Mouse (Mus musculus): ENCODE results near the gene Cog8.
"Not testable (repeated sequence)": the region's sequence is repeated elsewhere in the genome, so short reads cannot be mapped to it uniquely, and the experiment has no call there.

Gene Cog8

GRCm38 (mm10) chr8:107040632-107041031 lies 15.9 kb downstream of the Cog8 start:
- no peak for DNase-seq

DNA sequence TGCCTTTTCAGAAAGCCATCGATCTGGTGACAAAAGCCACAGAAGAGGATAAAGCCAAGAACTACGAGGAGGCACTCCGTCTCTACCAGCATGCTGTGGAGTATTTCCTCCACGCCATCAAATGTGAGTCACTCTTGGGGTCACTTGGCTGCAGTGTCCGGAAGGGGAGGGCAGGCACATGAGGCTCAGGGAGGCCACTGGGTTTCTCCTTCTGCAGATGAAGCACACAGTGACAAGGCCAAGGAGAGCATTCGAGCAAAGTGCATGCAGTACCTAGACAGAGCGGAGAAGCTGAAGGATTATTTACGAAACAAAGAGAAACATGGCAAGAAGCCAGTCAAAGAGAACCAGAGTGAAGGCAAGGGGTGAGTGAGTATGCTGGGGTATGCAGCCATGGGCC lies 19.9 kb downstream of the Cog8 start:
- DNase-seq, result no peak

GRCm38 (mm10) chr8:107035641-107036040 lies 20.8 kb downstream of the Cog8 start:
- DNase-seq, result no peak

DNA sequence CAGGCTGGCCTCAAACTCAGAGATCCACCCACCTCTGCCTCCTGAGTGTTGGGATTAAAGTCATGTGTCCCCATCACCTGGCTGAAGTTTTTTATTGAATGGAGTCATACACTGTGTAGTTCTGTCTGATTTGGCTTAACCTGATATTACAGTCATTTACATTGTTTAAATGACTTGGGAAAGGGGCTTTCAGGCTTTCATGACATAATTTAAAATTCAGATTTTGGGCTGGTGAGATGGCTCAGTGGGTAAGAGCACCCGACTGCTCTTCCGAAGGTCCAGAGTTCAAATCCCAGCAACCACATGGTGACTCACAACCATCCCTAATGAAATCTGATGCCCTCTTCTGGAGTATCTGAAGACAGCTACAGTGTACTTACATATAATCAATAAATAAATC lies 22.9 kb downstream of the Cog8 start:
- not testable (repeated sequence) for DNase-seq

DNA sequence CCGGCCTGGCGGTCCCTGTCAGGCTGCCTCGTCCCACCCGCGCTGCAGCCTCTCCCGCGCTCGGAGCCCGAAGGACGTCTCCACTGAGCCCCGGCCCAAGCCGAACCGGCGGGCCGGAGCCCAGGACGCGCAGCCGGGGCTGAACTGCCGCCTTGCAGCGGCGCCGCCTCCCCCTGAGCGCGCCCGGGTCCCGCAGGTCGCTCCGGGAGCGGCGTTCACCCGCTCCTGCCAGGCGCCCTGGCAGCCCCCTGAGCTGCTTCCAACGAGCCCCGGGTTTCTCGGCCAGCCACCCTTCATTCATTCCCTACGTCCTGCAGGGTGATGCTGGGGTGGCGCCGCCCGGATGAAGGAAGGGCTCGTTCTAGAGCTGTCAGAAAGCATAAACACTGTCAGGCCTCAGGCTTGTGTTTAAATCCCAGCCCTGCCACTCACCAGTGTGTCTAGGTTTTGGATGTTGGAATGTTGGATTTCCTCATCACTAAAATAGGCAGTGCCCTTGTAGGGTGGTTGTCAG lies 24.9 kb downstream of the Cog8 start:
- DNase-seq, result no peak

GRCm38 (mm10) chr8:107030650-107031576 lies 25.6 kb downstream of the Cog8 start, which contains the start of gene Vps4a:
Vps4a (plus strand) TSS chr8:107031222.
- peak; percentile 97 for DNase-seq

DNA sequence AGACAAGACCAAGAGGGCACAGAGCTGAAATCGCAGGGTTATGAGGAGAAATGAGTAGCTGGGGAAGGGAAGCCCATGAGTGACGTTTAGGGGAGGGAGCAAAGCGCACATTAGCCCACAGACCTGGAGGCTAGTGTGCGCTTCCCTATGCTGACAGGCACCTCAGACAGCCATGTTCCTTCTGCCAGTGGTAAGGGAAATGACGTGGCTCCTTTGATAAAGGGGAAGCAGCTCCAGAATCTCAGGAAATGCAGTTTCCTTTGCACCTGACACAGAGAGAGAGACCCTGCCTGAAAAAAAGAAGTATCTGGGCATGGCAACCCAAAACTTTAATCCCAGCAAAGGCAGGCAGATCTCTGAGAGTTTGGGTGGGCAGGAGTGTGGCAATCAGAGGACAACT lies 26.4 kb downstream of the Cog8 start:
- DNase-seq, result no peak

- no peak for DNase-seq
Measured at GRCm38 (mm10) chr8:107029310-107029709, 27.2 kb downstream of the Cog8 start.

- no peak for DNase-seq
Measured at GRCm38 (mm10) chr8:107023479-107023878, 33.0 kb downstream of the Cog8 start.

DNA sequence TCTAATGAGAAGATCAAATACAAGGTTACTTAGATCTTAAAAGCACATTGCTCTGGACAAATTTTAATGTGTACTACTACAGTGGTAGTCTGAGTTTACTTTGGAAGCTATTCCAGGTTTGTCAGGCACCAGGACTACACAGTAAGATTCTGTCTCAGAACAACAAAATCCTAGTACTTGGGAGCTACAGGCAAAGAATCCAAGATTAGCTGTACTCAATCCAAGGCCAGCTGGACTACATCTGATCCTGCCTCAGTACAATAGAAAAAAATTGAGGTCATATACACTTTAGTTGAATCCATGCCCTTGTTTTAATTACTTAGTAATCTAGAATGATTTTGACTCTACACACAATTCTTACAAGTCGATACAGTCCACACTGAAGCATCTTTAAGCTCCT lies 41.6 kb downstream of the Cog8 start:
- no peak for DNase-seq

- DNase-seq, result no peak
Measured at GRCm38 (mm10) chr8:107012666-107013065, 43.8 kb downstream of the Cog8 start.

DNA sequence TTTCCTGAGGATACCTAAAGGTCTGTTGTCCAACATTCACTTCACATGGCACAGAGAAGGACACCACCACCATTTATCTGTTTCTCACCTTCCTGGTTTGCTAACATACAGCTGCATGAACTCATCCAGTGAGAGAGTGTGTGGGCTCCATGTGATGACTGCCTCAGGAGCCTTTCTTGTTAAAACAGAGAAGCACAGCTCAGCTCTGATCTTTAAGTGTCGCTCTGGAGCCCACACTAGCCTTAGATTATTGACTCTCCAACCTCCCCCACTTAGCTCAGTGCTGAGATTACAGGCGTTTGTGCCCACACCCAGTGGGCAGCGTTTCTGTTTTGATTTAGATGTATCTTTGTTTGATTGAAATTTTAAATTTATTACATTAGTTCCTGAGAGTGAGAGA lies 48.7 kb downstream of the Cog8 start:
- DNase-seq, result no peak

DNA sequence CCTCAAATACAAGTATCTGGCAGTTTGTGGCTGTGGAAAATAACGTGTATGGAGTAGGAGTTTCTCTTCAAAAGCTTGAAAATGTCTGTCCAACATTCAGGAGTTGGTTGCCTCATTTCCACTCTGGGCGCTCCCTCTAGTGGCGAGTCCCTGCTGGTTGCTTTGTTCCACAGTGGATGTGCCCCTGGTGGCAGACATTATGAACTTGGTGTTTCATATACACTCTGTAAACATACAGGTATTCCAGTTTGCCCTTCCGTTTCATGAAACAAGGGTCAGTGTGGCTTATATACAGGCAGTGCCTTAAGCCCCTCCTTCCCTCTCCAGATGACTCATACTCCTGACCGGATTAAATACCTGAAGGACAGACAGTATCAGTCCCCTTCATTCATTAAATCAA lies 54.0 kb downstream of the Cog8 start:
- peak; percentile 89 for DNase-seq

DNA sequence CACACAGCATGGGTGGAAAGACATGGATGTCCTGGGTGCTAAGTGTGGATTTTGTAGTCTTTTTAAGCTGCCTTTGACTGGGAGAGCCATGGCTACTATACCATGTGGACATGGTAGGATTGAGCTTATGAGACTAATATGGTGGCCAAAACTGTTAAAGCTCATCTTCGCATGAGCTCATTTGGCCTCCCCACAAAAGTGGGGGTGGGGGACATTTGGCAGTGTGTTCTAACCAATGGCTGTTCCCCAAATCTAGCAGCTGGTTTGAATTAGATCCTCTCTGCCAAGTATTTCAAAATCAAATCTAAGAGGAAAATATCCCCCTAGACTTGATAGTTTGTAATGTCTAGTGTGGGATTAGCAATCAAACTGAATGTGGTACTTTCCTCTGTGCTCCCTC lies 57.4 kb downstream of the Cog8 start:
- no peak for DNase-seq

DNA sequence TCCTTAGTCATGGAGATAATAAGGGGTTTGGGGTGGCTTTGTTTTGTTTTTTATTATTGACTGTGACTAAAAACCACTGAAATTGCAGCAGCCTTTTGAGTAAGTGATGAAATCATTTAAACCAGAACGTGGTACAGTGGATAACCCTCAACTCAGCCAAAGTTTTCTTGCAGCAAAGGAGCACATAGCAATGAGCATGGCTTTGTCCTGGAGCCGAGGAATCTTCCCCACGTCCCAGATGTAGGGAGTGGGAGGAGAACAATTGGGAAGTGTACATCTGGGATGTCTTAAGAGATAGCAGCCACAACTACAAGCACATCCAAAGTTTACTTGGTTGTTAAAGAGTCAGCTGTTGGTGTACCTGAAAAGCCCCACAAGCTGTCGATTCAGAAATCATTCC lies 59.1 kb downstream of the Cog8 start:
- no peak for DNase-seq

DNA sequence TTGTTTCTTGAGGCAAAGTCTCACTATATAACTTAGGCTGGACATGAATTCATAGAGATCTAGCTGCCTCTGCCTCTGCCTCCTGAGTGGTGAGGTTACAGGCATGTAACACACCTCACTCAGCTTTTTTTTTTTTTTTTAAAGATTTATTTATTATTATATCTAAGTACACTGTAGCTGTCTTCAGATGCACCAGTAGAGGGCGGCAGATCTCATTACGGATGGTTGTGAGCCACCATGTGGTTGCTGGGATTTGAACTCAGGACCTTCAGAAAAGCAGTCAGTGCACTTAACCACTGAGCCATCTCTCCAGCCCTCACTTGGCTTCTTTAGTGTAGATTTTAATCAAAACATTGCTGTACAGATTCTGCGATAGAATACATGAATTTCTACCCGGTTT lies 60.1 kb downstream of the Cog8 start:
- DNase-seq, result peak; percentile 8
